Mouse (Mus musculus): ENCODE results near the gene Spock2.
A peak's percentile ranks its signal among the peaks of the same experiment; 100 is the strongest.

The Spock2 gene

DNA sequence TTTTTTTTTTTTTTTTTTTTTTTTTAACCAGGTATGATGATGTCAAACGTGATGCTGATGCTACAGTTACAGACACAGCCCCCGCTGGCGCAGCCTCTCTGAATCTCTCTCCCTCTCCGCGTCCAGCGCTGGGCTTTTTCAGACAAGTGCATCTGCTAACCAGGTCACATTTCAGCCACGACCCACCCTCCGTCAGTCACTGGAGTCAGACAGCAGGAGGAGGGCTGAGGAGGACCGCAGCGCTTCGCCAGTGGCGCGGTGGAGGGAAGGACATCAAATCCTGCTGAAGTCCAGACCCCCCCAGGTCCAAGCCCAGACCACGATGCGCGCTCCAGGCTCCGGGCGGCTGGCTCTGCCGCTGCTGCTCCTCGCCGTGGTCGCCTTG, at the start of gene Spock2:
TSS of gene Spock2 (plus strand) at position 74 of the 385 bp plus-strand sequence.
- no peak for DNase-seq (ENCODE audit: low read depth, low spot score)

DNA sequence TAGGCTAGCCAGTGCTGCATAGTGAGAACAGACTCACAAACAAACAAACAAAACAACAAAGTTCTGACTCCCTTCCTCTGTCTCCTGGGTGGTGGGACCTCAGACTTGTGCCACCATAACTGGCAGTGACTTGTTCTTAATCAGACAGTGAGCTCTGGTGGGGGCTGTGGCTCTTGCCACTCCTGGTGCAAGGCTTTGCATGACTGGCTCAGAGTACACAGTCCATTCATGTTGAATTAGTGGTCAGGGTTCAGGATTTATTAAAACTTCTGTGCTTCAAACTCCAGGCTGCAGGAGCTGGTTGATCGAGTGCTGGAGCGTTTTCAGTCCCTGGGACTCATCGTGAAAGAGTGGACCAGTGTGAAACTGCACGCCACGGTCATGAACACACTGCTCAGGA, 43.8 kb upstream of the Spock2 start:
- DNase-seq (ENCODE audit: low read depth, low spot score): no peak

DNA sequence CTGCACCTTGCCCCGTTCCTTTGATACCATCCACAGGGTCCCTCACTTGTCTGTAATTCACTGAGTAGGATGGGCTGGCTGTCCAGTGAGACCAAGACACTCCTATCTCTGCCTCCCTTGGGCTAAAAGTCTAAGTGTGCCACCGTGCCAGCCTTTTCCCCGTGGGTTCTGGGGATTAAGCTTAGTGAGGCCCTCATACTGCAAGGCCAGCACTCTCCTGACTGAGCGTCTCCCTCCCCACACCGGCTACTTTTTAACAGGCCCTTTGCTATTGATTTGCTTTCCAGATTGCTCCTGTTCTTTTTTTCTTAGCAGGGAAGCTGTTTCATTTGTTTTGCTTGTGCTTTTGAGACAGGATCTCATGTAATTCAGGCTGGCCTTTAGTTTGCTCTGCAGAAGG, 43.1 kb upstream of the Spock2 start:
- DNase-seq (ENCODE audit: low read depth, low spot score): no peak

DNA sequence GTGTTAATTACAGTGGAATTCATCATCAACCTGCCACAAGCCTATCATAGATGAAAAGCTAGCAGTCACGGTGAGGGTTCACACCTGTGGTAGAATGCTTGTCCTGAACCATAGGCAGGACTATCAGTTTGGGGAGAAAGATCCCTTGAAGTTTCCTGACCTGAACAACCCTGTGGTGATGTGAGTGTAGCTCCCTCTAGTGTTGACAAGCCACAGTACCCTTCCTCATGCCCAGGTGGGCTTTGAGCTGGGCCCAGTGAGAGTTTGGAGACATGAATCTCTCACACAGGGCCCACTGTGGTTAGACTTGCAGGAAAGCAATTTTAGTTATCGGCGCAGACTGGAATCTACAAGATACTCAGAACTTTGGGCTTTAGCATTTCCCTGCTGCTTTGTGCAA, 39.5 kb upstream of the Spock2 start:
- peak; percentile 62 for DNase-seq (ENCODE audit: low read depth, low spot score)

DNA sequence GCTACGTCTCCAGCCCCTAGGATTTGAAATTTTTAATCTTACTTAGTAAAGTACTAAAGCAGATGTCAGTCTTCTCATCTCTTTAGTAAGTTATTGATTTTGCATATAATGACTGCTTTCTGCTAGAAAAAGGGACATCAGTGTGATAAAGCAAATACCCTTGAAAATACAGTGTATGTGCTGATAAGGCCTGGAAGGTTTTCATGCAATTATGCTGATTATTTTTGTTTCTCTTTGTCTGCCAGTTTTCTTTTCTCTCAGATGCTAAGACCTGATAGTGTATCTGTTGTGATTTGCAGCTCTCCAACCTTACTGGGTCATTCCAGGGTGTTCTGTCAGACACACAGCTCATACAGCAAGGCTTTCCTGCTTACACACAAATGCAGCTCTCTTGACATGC, 30.9 kb upstream of the Spock2 start:
- DNase-seq (ENCODE audit: low read depth, low spot score): no peak

DNA sequence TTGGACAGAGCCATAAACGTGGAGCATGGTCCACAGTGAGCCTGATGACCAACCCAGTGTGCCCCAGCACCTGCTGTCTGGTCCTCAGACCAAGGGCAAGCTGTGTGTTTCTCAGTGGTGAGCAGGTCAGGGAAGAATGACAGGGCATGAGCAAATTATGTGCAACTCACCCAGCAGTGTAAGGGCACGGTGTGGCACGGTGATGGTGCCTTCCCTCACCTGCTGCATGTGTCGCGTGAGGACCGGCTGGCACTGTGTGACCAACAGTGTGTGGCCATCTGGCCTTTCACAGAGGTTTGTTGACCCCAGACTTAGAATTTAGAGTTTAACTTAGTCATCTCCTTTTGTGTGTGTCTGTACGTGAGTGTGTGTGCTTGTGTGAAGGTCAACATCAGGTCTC, 28.8 kb upstream of the Spock2 start:
- no peak for DNase-seq (ENCODE audit: low read depth, low spot score)

DNA sequence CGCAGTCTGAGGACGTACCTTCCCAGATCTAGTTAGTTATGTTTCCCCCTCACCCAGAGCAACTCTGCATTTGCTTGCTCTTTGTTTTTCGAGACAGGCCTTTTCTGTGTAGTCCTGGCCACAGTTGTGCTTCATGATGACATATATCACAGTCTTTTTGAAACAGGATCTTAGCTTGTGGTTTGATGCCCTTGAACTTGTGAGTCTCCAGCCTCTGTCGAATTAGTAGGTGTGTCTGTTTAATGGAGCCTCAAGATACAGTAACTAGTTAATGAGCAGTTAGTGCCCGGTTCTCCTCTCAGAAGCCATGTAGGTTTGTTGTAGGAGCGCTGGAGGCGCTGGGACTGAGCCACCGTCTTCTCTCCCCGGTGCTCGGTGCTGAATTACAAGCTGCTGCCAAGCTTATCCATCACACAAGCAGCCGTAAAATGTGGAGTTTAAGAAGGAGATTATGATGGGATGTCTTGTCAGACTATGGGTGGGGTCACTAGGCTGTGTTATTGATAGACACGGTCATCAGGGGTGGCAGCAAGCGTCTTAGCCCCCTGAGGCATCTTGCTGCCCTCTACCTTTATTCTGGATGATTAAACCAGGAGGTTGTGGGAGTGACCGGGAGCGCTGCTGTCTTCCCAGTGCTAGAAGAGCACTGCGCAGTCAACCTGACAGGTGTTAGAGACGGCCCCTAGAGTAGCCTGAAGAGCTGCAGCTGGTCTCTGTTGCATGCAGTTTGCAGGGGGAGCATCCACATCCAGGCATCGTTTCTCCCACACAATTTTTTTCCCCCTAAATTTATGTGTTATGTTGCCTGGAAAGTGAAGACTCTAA, 28.1 kb upstream of the Spock2 start:
- no peak for DNase-seq (ENCODE audit: low read depth, low spot score)

DNA sequence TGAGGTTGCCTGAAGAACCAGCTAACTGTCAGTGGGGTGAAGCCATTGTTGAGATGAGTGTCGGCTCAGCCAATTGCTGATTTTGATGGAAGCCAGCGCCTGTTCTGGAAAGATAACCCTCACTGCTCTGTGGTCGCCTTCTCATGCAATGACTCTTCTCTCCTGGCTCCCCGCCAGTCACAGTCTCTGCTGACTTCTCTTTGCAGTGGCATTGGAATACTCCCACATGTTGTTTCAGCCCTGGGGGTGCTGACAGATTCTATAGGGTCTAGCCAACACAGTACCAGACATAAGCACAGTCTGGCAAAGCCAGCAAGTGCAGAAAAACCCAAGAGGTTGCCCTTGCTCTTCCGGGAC, 27.5 kb upstream of the Spock2 start:
- DNase-seq (ENCODE audit: low read depth, low spot score): no peak

DNA sequence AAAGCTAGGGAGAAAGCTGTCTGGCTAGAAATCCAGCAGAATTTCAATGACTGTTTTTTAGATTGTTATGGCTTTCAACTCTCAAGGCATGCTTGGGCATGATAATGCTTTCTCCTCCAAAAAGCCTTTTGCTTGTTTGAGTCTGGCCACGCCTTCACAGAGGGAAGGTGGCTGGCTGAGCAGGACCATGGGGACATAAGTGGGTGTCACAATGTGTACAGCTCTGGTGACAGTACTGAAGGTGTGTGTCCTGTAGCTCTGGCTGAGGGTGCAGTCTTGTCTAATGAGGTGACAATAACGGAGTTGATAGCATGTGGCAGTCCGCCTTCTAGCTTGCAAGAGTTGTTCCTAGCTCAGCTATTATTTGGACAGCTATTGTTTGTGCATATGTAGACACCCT, 25.8 kb upstream of the Spock2 start:
- DNase-seq (ENCODE audit: low read depth, low spot score): no peak

DNA sequence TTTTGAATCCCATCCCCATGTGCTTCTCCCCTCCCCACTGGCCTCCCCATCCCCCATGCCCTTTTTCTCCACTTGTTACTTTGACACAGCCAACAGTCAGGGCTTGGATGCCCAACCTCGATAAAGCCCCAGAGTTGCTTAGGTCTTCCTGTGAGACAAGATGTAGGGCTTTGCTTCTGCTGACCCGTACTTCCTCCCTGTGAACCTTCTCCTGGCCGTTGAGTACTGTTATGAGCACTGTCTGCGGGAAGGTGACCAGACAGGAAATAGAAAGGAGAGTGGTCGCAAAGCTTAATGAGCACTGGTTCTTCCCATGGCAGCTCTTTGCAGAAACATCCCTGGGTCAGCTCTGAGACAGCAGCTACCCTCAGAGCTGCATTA, 25.4 kb upstream of the Spock2 start:
- DNase-seq (ENCODE audit: low read depth, low spot score): no peak

DNA sequence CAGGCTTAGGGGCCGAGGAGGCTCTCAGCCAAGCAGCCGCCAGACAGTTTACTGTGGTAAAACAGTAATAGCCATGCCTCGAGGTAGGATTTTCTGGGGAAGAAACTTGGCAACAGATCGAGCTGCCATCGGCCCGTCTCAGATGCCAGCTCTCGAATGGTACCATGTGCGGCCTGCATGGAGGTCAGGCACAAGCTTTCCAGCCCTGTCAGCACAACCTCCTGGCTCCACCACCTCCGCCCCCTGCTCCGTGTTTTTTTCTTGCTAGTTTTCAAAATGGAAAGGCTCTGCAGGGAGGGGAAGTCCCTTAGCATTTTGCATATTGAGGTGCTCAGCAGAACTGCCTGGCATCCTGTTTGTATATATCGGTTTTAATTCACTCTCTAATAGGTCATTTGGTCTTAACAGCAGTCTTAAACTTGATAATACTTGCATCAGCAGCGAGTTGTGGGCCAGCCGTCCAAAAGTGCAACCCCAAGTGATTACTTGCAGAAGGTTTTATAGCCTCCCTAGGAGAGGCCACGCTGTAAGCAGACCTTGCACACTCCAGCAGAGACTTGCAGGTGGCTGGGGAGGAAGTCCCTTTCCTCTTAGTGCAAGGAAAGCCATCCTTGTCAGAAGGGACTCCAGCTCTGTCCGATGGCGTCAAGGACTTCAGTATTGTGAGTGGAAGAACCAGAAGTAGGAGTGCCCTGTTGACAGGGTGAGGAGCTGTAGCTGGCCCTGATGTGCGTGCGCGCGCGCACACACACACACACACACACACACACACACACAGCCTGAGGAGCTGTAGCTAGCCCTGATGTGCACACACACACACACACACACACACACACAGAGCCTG, 24.8 kb upstream of the Spock2 start:
- DNase-seq (ENCODE audit: low read depth, low spot score): no peak

DNA sequence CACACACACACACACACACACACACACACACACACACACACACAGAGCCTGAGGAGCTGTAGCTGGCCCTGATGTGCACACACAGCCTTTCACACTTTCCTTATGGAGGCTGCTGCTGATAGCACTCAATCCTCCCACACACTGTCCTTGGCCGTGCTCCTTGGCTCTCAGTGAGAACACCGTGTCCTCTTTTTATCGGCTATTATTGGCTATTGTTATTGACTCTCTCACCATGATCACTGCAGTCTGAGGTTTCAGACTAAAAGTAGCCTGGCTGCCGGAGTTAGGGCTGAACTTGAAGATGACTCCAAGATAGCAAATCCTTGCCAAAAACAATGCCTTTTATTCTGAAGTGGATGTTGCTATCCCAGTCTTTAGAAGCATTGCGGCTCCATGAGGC, 24.1 kb upstream of the Spock2 start:
- peak; percentile 46 for DNase-seq (ENCODE audit: low read depth, low spot score)

DNA sequence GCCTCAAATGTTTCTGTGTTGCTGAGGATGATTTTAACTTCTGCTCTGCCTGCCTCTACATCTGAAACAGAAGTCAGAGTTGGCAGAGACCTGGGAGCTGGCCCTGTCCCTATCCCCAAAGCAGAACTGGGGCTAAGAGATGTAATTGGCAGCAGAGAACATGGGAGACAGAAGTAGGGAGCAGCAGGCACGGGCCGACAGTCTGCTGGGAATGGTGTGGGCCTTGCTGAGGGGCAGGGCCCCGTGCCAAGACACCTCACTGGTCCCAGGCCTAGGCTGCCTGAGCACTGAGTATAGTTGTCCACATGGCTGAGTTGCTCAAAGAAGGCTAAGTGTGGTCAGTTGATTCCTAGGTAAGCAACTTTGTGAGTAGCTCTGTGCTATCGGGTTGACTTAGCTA, 22.0 kb upstream of the Spock2 start:
- no peak for DNase-seq (ENCODE audit: low read depth, low spot score)

DNA sequence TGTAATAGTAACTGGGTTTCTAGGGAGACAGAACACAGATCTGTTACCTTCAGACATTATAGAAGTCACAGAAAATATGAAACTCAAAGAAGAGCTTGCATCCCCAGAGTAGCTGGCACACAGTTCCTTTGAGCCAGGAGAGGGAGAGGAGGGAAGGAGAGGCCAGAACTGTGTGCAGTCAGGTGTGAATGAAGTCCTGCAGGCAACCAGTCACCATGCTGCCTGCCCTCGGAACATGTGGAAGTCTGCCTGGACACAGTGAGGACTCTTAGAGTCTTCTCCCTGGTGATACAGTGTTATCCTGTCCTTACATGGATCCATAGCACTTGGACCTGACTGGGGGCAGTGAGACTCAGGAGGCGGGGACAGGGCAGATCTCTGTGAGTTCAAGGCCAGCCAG, 13.7 kb upstream of the Spock2 start:
- no peak for DNase-seq (ENCODE audit: low read depth, low spot score)

DNA sequence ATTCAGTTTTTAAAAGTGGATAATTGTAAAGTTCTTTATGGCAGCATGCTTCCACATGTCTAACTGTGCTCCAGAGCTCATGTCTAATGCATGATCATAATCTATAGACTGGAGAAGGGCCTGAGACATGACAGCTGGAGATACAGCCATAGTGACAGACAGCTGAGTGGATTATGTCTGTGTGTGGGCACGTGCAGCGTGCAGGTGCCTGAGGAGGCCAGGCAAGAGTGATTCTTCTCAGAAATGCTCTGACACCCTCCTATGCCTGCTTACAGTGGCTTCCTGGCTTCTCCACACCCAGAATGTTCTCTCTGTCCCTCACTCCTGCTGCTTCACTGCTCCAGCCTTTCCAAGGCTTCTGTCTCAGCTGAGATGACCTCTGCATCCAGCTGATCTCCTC, 12.3 kb upstream of the Spock2 start:
- DNase-seq (ENCODE audit: low read depth, low spot score): no peak

DNA sequence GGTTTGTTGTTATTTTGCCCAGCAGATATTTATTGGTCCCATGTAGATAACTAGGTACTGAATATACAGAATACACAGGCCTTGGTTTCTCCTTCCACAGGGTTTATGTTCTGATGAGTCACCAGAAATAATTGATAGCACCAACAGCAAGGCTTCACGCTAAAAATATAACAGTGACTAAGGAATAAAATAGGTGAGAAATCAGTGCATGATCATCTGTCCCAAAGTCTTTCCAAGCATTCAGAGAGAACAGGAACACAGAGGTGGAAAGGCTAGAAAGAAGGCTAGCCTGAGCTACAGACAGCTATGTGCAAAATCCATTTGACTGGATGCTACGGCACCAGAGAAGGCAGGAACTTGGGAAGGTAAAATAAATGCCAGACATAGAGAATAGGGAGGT, 10.5 kb upstream of the Spock2 start:
- DNase-seq (ENCODE audit: low read depth, low spot score): no peak

DNA sequence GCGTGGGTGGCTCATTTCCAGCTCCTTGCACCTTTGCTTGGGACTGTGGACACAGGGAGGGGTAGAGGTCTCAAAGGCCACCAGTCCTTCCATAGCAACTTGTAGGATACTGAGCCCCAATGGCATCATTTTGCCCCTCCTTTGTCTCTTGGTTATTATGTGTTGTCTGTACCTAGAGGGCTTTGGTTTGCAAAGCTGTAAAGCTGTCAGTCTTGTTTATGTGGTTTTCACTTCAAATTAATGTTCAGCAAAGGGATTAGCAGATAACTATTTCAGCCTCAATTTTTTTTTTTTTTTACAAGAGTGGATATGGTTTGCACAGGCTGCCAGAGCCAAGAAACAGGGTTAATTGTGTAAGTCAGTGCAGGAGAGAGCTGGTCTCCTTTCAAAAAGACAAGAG, 9.7 kb upstream of the Spock2 start:
- DNase-seq (ENCODE audit: low read depth, low spot score): no peak

DNA sequence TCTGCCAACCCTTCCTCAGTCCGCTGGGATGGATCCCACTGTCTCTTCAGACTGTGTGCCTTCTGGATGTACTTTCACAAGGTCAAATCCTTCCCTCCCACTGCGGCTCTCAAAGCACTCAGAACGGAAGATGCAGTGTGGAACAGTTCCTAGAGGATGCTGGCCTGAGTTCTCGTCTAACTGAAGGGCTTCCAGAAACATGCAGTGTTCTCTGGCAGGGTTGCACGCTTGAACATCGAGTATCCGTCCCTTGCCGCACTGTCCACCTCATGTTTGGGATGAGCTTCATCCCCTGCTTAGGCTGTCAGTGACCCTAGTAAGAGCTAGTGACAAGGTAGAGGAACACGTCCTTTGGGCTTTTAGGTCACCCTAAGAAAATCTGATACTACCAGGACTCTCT, 8.9 kb upstream of the Spock2 start:
- no peak for DNase-seq (ENCODE audit: low read depth, low spot score)

DNA sequence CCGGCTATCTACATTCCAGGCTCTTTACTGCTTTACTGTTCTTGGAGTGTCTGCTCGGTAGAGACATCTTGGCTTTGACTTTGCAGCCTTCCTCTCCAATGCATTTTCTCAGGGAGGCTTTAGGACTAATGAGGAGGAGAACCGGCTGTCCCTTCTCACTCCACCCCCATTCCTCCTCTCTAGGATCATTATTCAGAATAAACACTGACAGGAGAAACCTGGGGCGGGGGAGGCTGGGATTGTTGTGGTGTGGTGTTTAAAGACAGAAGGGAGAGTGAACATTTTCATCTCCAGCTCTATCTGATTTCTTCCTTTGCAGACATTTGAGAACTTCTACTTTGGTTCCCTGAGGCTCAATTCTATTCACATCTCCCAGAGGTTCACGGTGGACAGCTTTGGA, 8.2 kb upstream of the Spock2 start:
- no peak for DNase-seq (ENCODE audit: low read depth, low spot score)

DNA sequence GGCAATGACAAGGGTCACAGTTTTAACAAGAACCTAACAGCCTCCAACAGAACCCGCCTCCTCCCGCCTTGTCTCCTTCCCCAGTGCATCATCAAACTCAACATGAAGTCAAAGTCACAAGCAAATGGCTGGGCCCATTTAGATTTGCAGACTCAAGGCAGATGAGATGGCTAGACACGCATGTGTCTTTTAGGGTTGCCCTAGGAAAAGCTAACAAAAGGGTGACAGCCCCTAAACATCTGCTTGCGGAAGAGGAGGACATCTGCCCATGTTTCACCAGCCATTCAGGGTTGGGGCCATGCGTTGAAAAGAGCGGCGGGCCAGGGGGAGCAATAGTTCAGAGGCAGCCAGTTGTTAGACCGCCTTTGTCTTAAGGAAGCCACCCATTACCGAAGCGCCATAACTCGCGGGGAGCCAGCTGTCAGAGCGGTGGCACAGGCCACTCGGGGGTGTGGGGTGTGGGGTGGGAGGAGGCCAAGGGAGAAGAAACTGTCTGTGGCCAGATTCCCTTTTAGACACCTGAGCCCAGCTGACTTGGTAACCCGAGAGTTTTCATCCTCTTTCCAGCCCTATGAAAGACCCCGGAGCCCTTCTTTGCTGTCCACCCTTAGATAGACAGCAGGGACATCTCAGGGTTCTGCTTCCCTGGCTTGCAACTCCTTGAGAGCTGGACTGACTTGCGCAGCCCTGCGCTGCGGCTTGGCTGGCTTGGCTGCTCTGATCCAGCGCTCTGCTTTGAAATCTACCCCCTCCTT, 451 bp upstream of the Spock2 start:
- no peak for DNase-seq (ENCODE audit: low read depth, low spot score)

DNA sequence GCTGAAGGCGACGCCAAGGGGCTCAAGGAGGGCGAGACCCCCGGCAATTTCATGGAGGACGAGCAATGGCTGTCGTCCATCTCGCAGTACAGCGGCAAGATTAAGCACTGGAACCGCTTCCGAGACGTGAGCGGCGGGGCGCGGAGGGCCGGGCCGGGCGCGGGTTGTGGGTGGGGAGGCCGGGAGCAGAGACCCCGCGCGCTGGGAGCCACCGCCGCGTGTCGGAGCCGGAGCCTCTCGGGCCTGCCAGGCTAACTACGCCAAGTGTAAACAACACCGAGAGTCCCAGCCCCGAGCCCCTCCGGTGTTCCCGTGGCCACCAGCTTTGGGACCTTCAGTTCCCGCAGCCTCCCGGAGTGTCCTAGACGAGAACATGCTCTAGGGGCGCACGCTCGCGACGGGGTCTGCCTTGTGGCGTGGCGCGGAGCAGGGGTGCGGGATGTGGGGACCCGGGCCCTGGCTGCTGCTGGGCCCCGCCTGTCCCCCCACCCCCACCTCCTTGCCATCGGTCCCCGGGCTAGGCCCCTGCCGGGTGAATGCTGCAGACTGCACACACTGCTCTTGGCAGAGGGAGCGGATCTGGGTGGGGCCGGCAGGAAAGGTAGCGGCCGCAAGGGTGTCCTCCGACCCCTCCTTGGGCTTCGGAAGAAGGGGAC, 640 bp downstream of the Spock2 start:
- DNase-seq (ENCODE audit: low read depth, low spot score): peak; percentile 50

DNA sequence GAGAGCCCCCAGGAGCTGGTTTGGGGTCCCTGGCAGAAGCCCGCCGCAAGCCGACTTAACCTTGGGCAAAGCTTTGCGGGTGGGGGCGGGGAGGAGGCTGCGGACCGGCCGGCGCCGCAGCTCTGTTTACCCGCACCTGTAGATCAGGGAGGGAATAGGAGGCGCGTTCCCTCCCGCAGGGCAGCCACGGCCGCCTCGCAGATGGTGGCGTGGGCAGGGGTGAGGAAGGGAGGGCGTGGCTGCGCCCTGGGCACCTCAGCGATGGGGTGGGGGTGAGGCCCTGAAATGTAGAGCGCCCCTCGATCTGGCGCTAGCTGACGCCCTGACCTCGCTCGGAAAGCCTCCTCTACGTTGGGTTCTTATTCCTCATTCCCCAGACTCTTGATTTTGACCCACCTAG, 1.4 kb downstream of the Spock2 start:
- no peak for DNase-seq (ENCODE audit: low read depth, low spot score)
